Mouse (Mus musculus) limb, embryonic 13.5 days (tissue): Measurements from ENCODE around the gene Usp4. TPM values are rescaled to one million over a fixed set of nuclear protein-coding genes. Genes with fewer than 3 reads are reported as not detected.

Experiments used
- ATAC-seq: fragments of 200-750 bp; cut with Nextera tagmentation; 2 replicates; pipeline ENCODE4 v1.8.0; 2017; ENCODE audit warnings: low read depth, moderate number of reproducible peaks, moderate TSS enrichment; ENCODE audit not compliant: low FRiP score
- H3K27ac ChIP-seq: fragments of 300-500 bp; sonication (generic); 2 replicates; pipeline ENCODE4 v1.5.1; 2015; ENCODE audit warnings: inconsistent platforms, mild to moderate bottlenecking, moderate library complexity
- H3K27me3 ChIP-seq: fragments of 300-500 bp; sonication (generic); 2 replicates; pipeline ENCODE4 v1.6.1; 2015; ENCODE audit warnings: mild to moderate bottlenecking, inconsistent platforms
- H3K36me3 ChIP-seq: fragments of 300-500 bp; sonication (generic); 2 replicates; pipeline ENCODE4 v1.6.1; 2015; ENCODE audit warnings: inconsistent platforms, mild to moderate bottlenecking, moderate library complexity
- H3K4me1 ChIP-seq: fragments of 300-500 bp; sonication (generic); 2 replicates; pipeline ENCODE4 v1.6.1; 2015; ENCODE audit warnings: inconsistent platforms
- H3K4me2 ChIP-seq: fragments of 300-500 bp; sonication (generic); replicated peaks from 2 replicates; pipeline ENCODE4 v1.6.1; 2015; ENCODE audit warnings: inconsistent platforms, mild to moderate bottlenecking, moderate library complexity
- H3K4me3 ChIP-seq: fragments of 300-500 bp; sonication (generic); 2 replicates; pipeline ENCODE4 v1.5.1; 2015; ENCODE audit warnings: moderate library complexity, mild to moderate bottlenecking, inconsistent platforms
- H3K9ac ChIP-seq: fragments of 300-500 bp; sonication (generic); 2 replicates; pipeline ENCODE4 v1.6.1; 2015; ENCODE audit warnings: mild to moderate bottlenecking, inconsistent platforms
- H3K9me3 ChIP-seq: fragments of 300-500 bp; sonication (generic); 2 replicates; pipeline ENCODE4 v1.6.1; 2016; ENCODE audit warnings: inconsistent platforms
- WGBS: fragments of 180-500 bp; shearing (Covaris S2); methylation state at CpG from one replicate; pipeline ENCODE4 v1.1.7; 2015; 5-methylcytosine and 5-hydroxymethylcytosine counted together
- polyA plus RNA-seq: library from polyadenylated mRNA; unstranded; fragments of >200 nt; fragmentation: Nextera tagmentation; extraction: Ambion mirVana; gene quantifications from 2 replicates; pipeline ENCODE4 v1.2.1, GENCODE M21; 2015

Usp4 gene
- polyA plus RNA-seq, 1 experiment from 2014 or later, result 115 TPM

- Histone ChIP-seq H3K4me2 (no peak within 1 kb of the TSS), H3K4me3 (no peak within 1 kb of the TSS), H3K27ac (no peak within 1 kb of the TSS), H3K4me1 (no peaks in the 10 kb centered on the region), H3K9ac (no peak within 1 kb of the TSS), H3K27me3 (no peaks in the 10 kb centered on the region), H3K36me3 (peaks cover 64% of the 10 kb centered on the region), H3K9me3 (no peaks in the 10 kb centered on the region)
- ATAC-seq, result no peak
- 72% methylated on average over 18 of the region's 18 CpGs for WGBS
These were observed 45.0 kb downstream of the Usp4 start, which contains the start of gene 1700102P08Rik for GRCm38 (mm10) chr9:108392676-108393075. Gene 1700102P08Rik, plus strand, starts transcription at chr9:108392805.

DNA sequence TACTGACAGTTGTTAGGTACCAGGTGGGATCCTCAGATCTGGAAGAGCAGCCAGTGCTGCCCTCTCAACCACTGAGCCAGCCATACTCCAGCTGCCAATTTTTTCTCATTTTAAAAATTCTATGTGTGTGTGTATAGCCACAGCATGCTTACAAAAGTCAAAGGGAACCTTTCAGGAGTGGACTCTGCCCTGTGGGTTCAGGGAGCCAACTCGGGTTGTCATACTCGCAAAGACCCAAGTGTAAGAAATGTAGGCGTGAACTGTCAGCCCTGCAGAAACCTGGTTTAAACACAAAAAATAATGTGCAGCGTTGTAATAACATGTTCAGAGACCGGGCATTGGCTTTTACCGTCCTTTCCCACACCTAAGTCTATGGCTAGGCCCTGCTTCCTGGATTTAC lies 46.5 kb downstream of the Usp4 start:
- Histone ChIP-seq H3K4me2 (no peak overlapping the region), H3K27me3 (no peaks in the 10 kb centered on the region), H3K27ac (no peak overlapping the region), H3K4me1 (no peaks in the 10 kb centered on the region), H3K36me3 (peaks cover 49% of the 10 kb centered on the region), H3K4me3 (no peak overlapping the region), H3K9ac (no peak overlapping the region), H3K9me3 (no peaks in the 10 kb centered on the region)
- ATAC-seq, result no peak
- 93% methylated on average over 6 of the region's 6 CpGs for WGBS

DNA sequence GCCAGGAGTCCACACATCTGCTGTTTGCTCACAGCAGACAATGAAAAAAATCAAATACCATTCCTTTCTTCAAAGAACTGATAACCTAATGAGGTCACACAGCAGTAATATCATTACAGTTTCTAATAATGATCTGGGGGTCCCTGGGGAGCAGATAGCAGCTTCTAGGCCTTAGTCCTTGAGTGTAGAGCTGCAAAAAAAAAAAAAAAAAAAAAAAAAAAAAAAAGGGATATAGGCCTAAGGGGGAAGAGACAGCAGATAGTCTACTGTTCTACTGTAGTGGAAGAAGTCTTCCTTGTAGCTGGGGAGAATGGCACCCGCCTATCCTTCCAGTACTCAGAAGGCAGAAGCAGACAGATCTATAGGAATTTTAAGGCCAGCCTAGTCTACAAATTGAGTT lies 47.8 kb downstream of the Usp4 start:
- WGBS, result 92% methylated on average over 1 of the region's 1 CpGs
- Histone ChIP-seq H3K36me3 (peaks cover 39% of the 10 kb centered on the region), H3K4me1 (no peaks in the 10 kb centered on the region), H3K9me3 (no peaks in the 10 kb centered on the region), H3K27ac (no peak overlapping the region), H3K9ac (no peak overlapping the region), H3K4me3 (no peak overlapping the region), H3K4me2 (no peak overlapping the region), H3K27me3 (no peaks in the 10 kb centered on the region)
- ATAC-seq, result no peak

- 83% methylated on average over 3 of the region's 3 CpGs for WGBS
- peaks cover 13% of the 10 kb centered on the region for H3K36me3 ChIP-seq
- no peak overlapping the region for H3K4me3 ChIP-seq
- 0 out of 2 replicates have a peak, but pooled peaks cover 2% of the 10 kb centered on the region for H3K4me1 ChIP-seq
- H3K9me3 ChIP-seq, result no peaks in the 10 kb centered on the region
- H3K9ac ChIP-seq, result no peak overlapping the region
- H3K27me3 ChIP-seq, result no peaks in the 10 kb centered on the region
- no peak for ATAC-seq
- H3K27ac ChIP-seq, result no peak overlapping the region
- H3K4me2 ChIP-seq, result no peak overlapping the region
These were observed 50.7 kb downstream of the Usp4 start for GRCm38 (mm10) chr9:108398324-108398723.

DNA sequence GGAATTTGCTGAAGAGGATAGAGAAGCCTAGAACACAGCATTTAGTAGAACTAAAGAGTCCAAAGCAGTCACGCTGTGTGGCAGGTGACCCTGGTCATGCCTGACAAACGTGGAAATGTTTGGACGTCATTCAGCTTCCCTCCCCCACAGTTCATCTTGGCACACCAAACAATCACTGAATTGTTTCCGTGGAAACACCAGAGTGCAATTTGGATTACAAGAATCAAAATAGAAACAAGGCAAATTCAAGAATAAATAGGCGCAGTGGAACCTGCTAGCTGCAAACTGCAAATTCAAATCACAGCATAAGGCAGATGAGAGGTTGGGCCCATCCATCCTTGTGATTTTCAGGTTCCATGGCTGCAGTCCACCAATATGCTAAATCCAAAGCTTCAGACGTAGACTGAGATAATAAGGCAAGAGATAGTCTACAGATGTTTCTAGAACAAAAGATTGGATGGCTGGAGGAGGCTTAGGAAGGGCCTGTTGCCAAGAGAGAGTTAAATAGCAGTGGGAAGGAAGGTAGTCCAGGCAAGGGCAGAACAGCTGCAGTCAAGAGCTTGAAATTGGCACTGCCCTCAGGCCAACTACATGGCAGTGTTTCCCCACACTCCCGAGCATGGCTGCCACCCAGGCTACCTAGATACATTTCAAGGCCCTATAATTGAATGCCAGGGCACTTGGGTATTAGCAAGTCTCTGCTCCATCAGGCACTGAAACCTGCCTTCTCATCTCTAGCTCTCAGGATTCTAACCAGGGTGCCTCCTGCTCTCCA lies 53.7 kb downstream of the Usp4 start:
- Histone ChIP-seq H3K27ac (no peak overlapping the region; the same call in 1 of the 2 replicates), H3K36me3 (no peaks in the 10 kb centered on the region), H3K4me3 (no peak overlapping the region), H3K9me3 (no peaks in the 10 kb centered on the region), H3K4me1 (0 out of 2 replicates have a peak, but pooled peaks cover 2% of the 10 kb centered on the region), H3K4me2 (no peak overlapping the region), H3K27me3 (no peaks in the 10 kb centered on the region), H3K9ac (no peak overlapping the region)
- 76% methylated on average over 7 of the region's 7 CpGs for WGBS
- no peak for ATAC-seq

GRCm38 (mm10) chr9:108403081-108403480 lies 55.4 kb downstream of the Usp4 start:
- ATAC-seq, result no peak
- 0 out of 2 replicates have a peak, but pooled peaks cover 2% of the 10 kb centered on the region for H3K4me1 ChIP-seq
- 89% methylated on average over 4 of the region's 4 CpGs for WGBS

DNA sequence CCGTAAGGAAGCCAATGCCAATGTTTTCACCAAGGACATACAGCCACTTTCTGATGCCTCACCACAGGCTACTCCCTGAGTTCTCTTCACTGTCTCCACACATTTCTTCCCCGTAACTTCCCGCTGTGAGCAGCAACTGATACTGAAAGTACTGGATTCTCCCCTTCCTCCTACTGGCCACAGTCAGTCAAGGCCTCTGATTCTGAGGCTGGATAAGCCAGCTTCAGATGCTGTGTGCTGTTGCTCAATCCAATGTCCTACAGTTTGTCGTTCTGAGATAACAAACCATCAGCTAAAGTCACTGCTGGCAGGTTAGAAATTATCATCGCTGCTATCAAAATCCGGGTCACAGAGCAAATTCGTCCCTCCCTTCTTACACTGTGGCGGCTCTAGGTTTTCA lies 56.8 kb downstream of the Usp4 start:
- Histone ChIP-seq H3K27ac (no peak overlapping the region), H3K4me3 (no peak overlapping the region), H3K27me3 (no peaks in the 10 kb centered on the region), H3K4me1 (0 out of 2 replicates have a peak, but pooled peaks cover 2% of the 10 kb centered on the region), H3K36me3 (no peaks in the 10 kb centered on the region), H3K4me2 (no peak overlapping the region), H3K9ac (no peak overlapping the region), H3K9me3 (no peaks in the 10 kb centered on the region)
- ATAC-seq, result no peak
- 87% methylated on average over 8 of the region's 8 CpGs for WGBS

More at GRCm38 (mm10) chr9:108403081-108403480, 55.4 kb downstream of the Usp4 start:
- H3K36me3 ChIP-seq, result no peaks in the 10 kb centered on the region
- H3K27ac ChIP-seq, result no peak overlapping the region
- no peaks in the 10 kb centered on the region for H3K9me3 ChIP-seq
- H3K27me3 ChIP-seq, result no peaks in the 10 kb centered on the region
- no peak overlapping the region for H3K9ac ChIP-seq
- H3K4me2 ChIP-seq, result no peak overlapping the region
- no peak overlapping the region for H3K4me3 ChIP-seq

DNA sequence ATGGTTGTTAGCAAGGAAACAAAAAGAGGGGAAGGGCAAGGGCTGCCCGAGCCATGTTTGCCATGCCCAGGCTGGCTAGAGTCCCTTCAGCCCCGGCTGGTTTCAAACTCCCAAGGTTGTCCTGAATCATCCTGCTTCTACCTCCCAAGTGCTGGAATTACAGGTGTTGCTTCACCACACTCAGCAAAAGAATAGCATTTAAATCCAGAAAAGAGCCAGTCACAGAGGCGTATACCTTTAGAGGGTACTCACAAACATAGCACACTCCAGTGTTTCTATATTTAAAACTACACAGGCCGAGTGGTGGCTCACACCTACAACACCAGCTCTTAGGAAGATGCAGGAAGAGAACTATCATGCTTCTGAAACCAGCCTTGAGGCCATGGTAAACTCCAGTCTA lies 61.9 kb downstream of the Usp4 start:
- Histone ChIP-seq H3K36me3 (no peaks in the 10 kb centered on the region), H3K4me3 (no peak overlapping the region), H3K27me3 (no peaks in the 10 kb centered on the region), H3K4me1 (no peaks in the 10 kb centered on the region), H3K4me2 (no peak overlapping the region), H3K27ac (no peak overlapping the region), H3K9ac (no peak overlapping the region), H3K9me3 (no peaks in the 10 kb centered on the region)
- WGBS, result 89% methylated on average over 4 of the region's 4 CpGs
- ATAC-seq, result no peak

- Histone ChIP-seq H3K4me1 (no peaks in the 10 kb centered on the region), H3K9ac (no peak overlapping the region), H3K27ac (no peak overlapping the region), H3K9me3 (no peaks in the 10 kb centered on the region), H3K27me3 (no peaks in the 10 kb centered on the region), H3K36me3 (no peaks in the 10 kb centered on the region), H3K4me3 (no peak overlapping the region), H3K4me2 (no peak overlapping the region)
- WGBS, result 77% methylated on average over 9 of the region's 9 CpGs
- ATAC-seq, result no peak
These were observed 63.8 kb downstream of the Usp4 start for GRCm38 (mm10) chr9:108411381-108411942.

DNA sequence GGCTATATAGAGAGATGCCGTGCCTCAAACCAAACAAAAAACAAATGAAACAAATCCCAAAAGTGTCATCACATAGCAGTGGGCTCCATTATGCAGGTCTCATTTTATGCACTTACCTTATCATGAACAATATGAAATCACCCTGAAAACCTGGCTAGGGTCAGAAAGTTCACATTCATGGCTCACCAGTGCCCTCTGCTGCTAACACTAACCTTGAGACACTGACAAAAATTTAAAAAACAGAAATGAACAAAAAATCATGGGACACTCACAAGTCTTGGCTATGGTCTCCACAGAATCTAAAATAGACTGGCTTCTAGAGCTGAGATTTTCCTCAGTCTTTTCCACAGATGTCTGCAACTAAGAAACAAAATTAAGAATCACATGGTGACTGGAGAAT lies 64.6 kb downstream of the Usp4 start:
- H3K9ac ChIP-seq, result no peak overlapping the region
- no peak for ATAC-seq
- no peaks in the 10 kb centered on the region for H3K27me3 ChIP-seq
- no peaks in the 10 kb centered on the region for H3K36me3 ChIP-seq
- no peaks in the 10 kb centered on the region for H3K4me1 ChIP-seq
- H3K9me3 ChIP-seq, result no peaks in the 10 kb centered on the region
- WGBS, result 73% methylated on average over 1 of the region's 1 CpGs
- no peak overlapping the region for H3K27ac ChIP-seq
- H3K4me2 ChIP-seq, result no peak overlapping the region
- H3K4me3 ChIP-seq, result no peak overlapping the region

- no peak within 1 kb of the TSS for H3K4me3 ChIP-seq
- peaks cover 4% of the 10 kb centered on the region; the same call in 1 of the 2 replicates for H3K4me1 ChIP-seq
- ATAC-seq, result no peak
These were observed 80.7 kb downstream of the Usp4 start, which contains the start of gene Ccdc36 for GRCm38 (mm10) chr9:108428384-108428783. Gene Ccdc36, minus strand, starts transcription at chr9:108428484.

GRCm38 (mm10) chr9:108431431-108432067 lies 83.9 kb downstream of the Usp4 start:
- Histone ChIP-seq H3K4me2 (peak overlapping the region; percentile 49), H3K27me3 (no peaks in the 10 kb centered on the region), H3K4me3 (peak overlapping the region; percentile 27), H3K4me1 (peaks cover 4% of the 10 kb centered on the region; the same call in 1 of the 2 replicates), H3K9ac (peak overlapping the region; percentile 19; the same call in 1 of the 2 replicates), H3K27ac (no peak overlapping the region), H3K9me3 (no peaks in the 10 kb centered on the region), H3K36me3 (no peaks in the 10 kb centered on the region)
- WGBS, result 45% methylated on average over 32 of the region's 32 CpGs
- ATAC-seq, result peak; percentile 57; the same call in 1 of the 2 replicates

More at GRCm38 (mm10) chr9:108428384-108428783, 80.7 kb downstream of the Usp4 start, which contains the start of gene Ccdc36:
- no peak within 1 kb of the TSS for H3K9ac ChIP-seq
- H3K4me2 ChIP-seq, result no peak within 1 kb of the TSS
- no peaks in the 10 kb centered on the region for H3K9me3 ChIP-seq
- no peaks in the 10 kb centered on the region for H3K36me3 ChIP-seq
- no peaks in the 10 kb centered on the region for H3K27me3 ChIP-seq
- H3K27ac ChIP-seq, result no peak within 1 kb of the TSS
